Mouse (Mus musculus): ENCODE measurements around the gene Mreg. TPM values are rescaled to one million over a fixed set of nuclear protein-coding genes. Genes with fewer than 3 reads are reported as not detected.
A peak's percentile ranks its signal among the peaks of the same experiment; 100 is the strongest.
"Not testable (repeated sequence)": the region's sequence is repeated elsewhere in the genome, so short reads cannot be mapped to it uniquely, and the experiment has no call there.

The Mreg gene
- 2.7 and 3.3 TPM in 2 replicates for polyA plus RNA-seq (2015; fragmentation: Nextera tagmentation; extraction: Ambion mirVana)

GRCm38 (mm10) chr1:72211701-72212699, at the start of gene Mreg:
Mreg (minus strand) TSS chr1:72212307.
- peaks cover 3% of the 10 kb centered on the region; the same call in 1 of the 2 replicates for H3K27me3 ChIP-seq (ENCODE audit: control insufficient read depth, insufficient read depth, low read depth, low read length)
- peak; percentile 88 for ATAC-seq (ENCODE audit: low read depth)
- no peaks in the 10 kb centered on the region for H3K36me3 ChIP-seq (ENCODE audit: control insufficient read depth, insufficient read depth, low read length)
- no peak within 1 kb of the TSS for H3K27ac ChIP-seq (ENCODE audit: low read length)
- peak within 1 kb of the TSS; percentile 74 for H3K9ac ChIP-seq (ENCODE audit: low read length)
- under 1% methylated on average over 73 of the region's 89 CpGs for WGBS
- peak within 1 kb of the TSS; percentile 78 for H3K4me3 ChIP-seq (ENCODE audit: low read length)
- peak within 1 kb of the TSS; percentile 100 for H3K4me2 ChIP-seq (ENCODE audit: low read depth, low read length)
- H3K9me3 ChIP-seq (ENCODE audit: control insufficient read depth, low read length): no peaks in the 10 kb centered on the region
- H3K4me1 ChIP-seq (replicated peaks; ENCODE audit: control insufficient read depth, insufficient read depth, low read length): peaks cover 6% of the 10 kb centered on the region; the same call in 1 of the 2 replicates

DNA sequence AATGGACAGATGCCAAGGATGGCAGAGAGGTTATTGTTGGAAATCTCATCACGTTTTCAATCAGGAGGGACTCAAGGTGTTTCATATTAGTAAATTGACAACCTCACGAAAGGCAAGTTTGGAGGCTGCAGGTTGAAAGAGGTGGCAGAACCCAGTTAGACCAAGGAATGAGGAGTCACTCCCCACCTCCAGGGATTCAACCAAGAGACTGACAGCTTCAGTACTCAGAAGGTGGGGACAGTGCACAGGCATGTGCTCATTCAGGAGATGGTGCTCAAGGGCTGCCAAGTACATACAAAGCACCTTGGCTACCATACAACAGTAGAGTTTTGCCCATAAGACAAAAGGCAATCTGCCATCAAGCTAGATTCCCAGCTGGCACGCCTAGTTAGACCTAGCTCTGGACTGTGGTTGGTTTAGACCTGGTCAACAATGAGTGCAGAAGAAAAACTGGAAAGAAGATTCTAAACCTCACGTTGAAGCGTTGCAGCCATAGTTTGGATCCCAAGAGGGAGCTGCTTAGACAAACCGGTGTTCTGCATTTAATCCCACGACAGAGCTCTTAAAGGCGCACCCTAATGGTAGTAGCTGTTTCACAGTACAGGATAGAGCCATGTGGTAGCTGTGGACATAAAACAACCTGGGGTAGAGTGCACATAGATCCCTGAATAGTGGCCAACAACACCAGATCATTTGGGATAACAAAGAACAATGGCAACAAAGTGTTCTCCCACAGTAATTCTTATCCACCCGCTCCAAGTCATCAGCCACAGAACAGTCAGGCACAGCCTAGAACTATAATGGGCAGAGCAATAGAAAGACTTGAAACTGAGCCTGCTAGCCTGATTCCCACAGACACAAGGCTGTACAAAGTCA, 44.5 kb upstream of the Mreg start:
- no peak overlapping the region for H3K4me3 ChIP-seq (ENCODE audit: low read length)
- 75% methylated on average over 9 of the region's 9 CpGs for WGBS
- H3K4me2 ChIP-seq (ENCODE audit: low read depth, low read length): no peak overlapping the region
- peaks cover 11% of the 10 kb centered on the region for H3K4me1 ChIP-seq (replicated peaks; ENCODE audit: control insufficient read depth, insufficient read depth, low read length)
- H3K9me3 ChIP-seq (ENCODE audit: control insufficient read depth, low read length): no peaks in the 10 kb centered on the region
- no peak for ATAC-seq (ENCODE audit: low read depth)
- no peak overlapping the region for H3K27ac ChIP-seq (ENCODE audit: low read length)
- H3K36me3 ChIP-seq (ENCODE audit: control insufficient read depth, insufficient read depth, low read length): no peaks in the 10 kb centered on the region
- no peaks in the 10 kb centered on the region for H3K27me3 ChIP-seq (ENCODE audit: control insufficient read depth, insufficient read depth, low read depth, low read length)
- no peak overlapping the region for H3K9ac ChIP-seq (ENCODE audit: low read length)

GRCm38 (mm10) chr1:72255854-72256175, 43.7 kb upstream of the Mreg start:
- Histone ChIP-seq H3K27ac (ENCODE audit: low read length) (peak overlapping the region; percentile 84), H3K27me3 (ENCODE audit: control insufficient read depth, insufficient read depth, low read depth, low read length) (no peaks in the 10 kb centered on the region), H3K4me1 (replicated peaks; ENCODE audit: control insufficient read depth, insufficient read depth, low read length) (peaks cover 11% of the 10 kb centered on the region), H3K4me2 (ENCODE audit: low read depth, low read length) (peak overlapping the region; percentile 73), H3K9me3 (ENCODE audit: control insufficient read depth, low read length) (no peaks in the 10 kb centered on the region), H3K4me3 (ENCODE audit: low read length) (no peak overlapping the region), H3K9ac (ENCODE audit: low read length) (peak overlapping the region; percentile 38; the same call in 1 of the 2 replicates), H3K36me3 (ENCODE audit: control insufficient read depth, insufficient read depth, low read length) (no peaks in the 10 kb centered on the region)
- no peak for ATAC-seq (ENCODE audit: low read depth)
- 26% methylated on average over 11 of the region's 11 CpGs for WGBS

GRCm38 (mm10) chr1:72255062-72255853, 43.2 kb upstream of the Mreg start:
- H3K4me1 ChIP-seq (replicated peaks; ENCODE audit: control insufficient read depth, insufficient read depth, low read length): peaks cover 11% of the 10 kb centered on the region
- peak overlapping the region; percentile 38; the same call in 1 of the 2 replicates for H3K9ac ChIP-seq (ENCODE audit: low read length)
- ATAC-seq (ENCODE audit: low read depth): peak; percentile 86
- H3K4me3 ChIP-seq (ENCODE audit: low read length): peak overlapping the region; percentile 56
- H3K9me3 ChIP-seq (ENCODE audit: control insufficient read depth, low read length): no peaks in the 10 kb centered on the region
- H3K27me3 ChIP-seq (ENCODE audit: control insufficient read depth, insufficient read depth, low read depth, low read length): no peaks in the 10 kb centered on the region
- H3K27ac ChIP-seq (ENCODE audit: low read length): peak overlapping the region; percentile 84
- peak overlapping the region; percentile 73 for H3K4me2 ChIP-seq (ENCODE audit: low read depth, low read length)
- no peaks in the 10 kb centered on the region for H3K36me3 ChIP-seq (ENCODE audit: control insufficient read depth, insufficient read depth, low read length)
- 3% methylated on average over 15 of the region's 15 CpGs for WGBS

DNA sequence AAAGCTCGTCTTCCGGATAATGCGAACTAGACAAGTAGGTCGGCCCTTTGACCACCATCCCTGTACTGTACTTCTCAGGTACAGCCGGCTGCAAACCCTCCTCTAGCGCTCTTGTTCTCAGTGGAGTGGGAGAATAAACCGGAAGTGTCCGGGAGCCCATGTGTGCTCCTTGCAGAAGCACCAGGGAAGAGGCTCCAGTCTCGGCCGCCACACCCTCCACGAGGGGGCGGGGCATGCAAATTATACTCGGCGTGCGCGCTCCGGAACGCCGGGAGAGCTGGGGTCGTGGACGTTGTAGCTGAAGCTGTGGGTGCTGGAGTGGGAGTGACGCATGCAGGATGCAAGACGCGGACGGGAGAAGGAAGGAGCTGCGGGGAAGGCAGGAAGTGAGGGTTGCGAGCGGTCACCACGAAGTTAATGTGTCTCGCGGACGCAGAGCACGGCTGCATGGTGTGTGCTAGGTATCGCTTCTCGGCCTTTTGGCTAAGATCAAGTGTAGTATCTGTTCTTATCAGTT, 42.5 kb upstream of the Mreg start:
- Histone ChIP-seq H3K4me1 (replicated peaks; ENCODE audit: control insufficient read depth, insufficient read depth, low read length) (peaks cover 11% of the 10 kb centered on the region), H3K27me3 (ENCODE audit: control insufficient read depth, insufficient read depth, low read depth, low read length) (no peaks in the 10 kb centered on the region), H3K4me2 (ENCODE audit: low read depth, low read length) (peak overlapping the region; percentile 73), H3K4me3 (ENCODE audit: low read length) (peak overlapping the region; percentile 56), H3K9ac (ENCODE audit: low read length) (peak overlapping the region; percentile 65), H3K36me3 (ENCODE audit: control insufficient read depth, insufficient read depth, low read length) (no peaks in the 10 kb centered on the region), H3K27ac (ENCODE audit: low read length) (peak overlapping the region; percentile 82), H3K9me3 (ENCODE audit: control insufficient read depth, low read length) (no peaks in the 10 kb centered on the region)
- WGBS: 0% methylated on average over 35 of the region's 35 CpGs
- peak; percentile 92 for ATAC-seq (ENCODE audit: low read depth)

GRCm38 (mm10) chr1:72253881-72254491, 41.9 kb upstream of the Mreg start:
- no peaks in the 10 kb centered on the region for H3K36me3 ChIP-seq (ENCODE audit: control insufficient read depth, insufficient read depth, low read length)
- peak overlapping the region; percentile 65 for H3K9ac ChIP-seq (ENCODE audit: low read length)
- no peak overlapping the region; the same call in 1 of the 2 replicates for H3K27ac ChIP-seq (ENCODE audit: low read length)
- H3K9me3 ChIP-seq (ENCODE audit: control insufficient read depth, low read length): no peaks in the 10 kb centered on the region
- H3K4me3 ChIP-seq (ENCODE audit: low read length): peak overlapping the region; percentile 56
- no peaks in the 10 kb centered on the region for H3K27me3 ChIP-seq (ENCODE audit: control insufficient read depth, insufficient read depth, low read depth, low read length)
- peak; percentile 18; the same call in 1 of the 2 replicates for ATAC-seq (ENCODE audit: low read depth)
- peak overlapping the region; percentile 73 for H3K4me2 ChIP-seq (ENCODE audit: low read depth, low read length)
- 22% methylated on average over 11 of the region's 11 CpGs for WGBS
- H3K4me1 ChIP-seq (replicated peaks; ENCODE audit: control insufficient read depth, insufficient read depth, low read length): peaks cover 11% of the 10 kb centered on the region

DNA sequence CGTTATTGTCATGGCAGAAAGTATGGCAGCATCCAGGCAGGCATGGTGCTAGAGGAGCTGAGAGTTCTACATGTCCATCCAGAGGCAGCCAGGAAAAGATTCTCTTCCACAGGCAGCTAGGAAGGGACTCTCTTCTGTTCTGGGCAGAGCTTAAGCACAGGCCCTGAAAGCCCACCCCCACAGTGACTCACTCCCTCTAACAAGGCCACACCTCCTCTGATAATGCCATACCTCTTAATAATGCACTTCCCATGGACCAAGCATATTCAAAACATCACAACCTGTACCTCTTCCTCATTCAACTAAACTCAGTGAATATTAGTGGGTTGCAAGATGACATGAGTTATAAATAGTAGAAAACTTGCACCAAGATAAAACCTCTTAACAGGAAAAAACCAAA, 39.7 kb upstream of the Mreg start:
- Histone ChIP-seq H3K4me1 (replicated peaks; ENCODE audit: control insufficient read depth, insufficient read depth, low read length) (peaks cover 11% of the 10 kb centered on the region), H3K9me3 (ENCODE audit: control insufficient read depth, low read length) (no peaks in the 10 kb centered on the region), H3K9ac (ENCODE audit: low read length) (no peak overlapping the region), H3K4me3 (ENCODE audit: low read length) (no peak overlapping the region), H3K27ac (ENCODE audit: low read length) (no peak overlapping the region), H3K4me2 (ENCODE audit: low read depth, low read length) (no peak overlapping the region), H3K27me3 (ENCODE audit: control insufficient read depth, insufficient read depth, low read depth, low read length) (no peaks in the 10 kb centered on the region), H3K36me3 (ENCODE audit: control insufficient read depth, insufficient read depth, low read length) (no peaks in the 10 kb centered on the region)
- 90% methylated on average over 1 of the region's 1 CpGs for WGBS
- ATAC-seq (ENCODE audit: low read depth): no peak

DNA sequence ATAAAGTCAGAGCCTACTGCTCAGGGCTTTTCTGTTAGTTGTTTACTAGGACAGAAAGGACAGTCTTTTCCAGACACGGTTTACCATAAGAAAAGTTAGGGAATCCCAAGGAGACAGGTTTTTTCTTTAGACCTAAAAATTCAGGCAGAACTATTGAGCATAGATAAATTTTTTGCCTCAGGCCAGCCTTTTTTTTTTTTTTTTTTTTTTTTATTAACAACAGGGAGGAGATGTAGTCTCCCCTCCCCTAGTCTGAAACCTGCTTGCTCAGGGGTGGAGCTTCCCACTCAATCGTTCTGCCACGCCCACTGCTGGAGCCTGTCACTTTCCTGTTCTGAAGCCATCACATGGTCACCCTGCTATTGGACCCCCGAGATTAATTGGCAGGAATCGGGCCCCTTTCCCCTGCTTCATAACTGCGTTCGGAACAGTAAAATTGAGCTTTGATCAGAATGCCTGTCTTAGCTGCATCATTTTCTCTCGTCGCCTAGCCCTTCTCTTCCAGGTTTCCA, 36.2 kb upstream of the Mreg start:
- ATAC-seq (ENCODE audit: low read depth); H3K4me1 ChIP-seq (replicated peaks; ENCODE audit: control insufficient read depth, insufficient read depth, low read length); H3K36me3 ChIP-seq (ENCODE audit: control insufficient read depth, insufficient read depth, low read length); H3K27me3 ChIP-seq (ENCODE audit: control insufficient read depth, insufficient read depth, low read depth, low read length); H3K9me3 ChIP-seq (ENCODE audit: control insufficient read depth, low read length); H3K4me3 ChIP-seq (ENCODE audit: low read length); H3K27ac ChIP-seq (ENCODE audit: low read length); H3K4me2 ChIP-seq (ENCODE audit: low read depth, low read length); H3K9ac ChIP-seq (ENCODE audit: low read length): not testable (repeated sequence)
- WGBS: 46% methylated on average over 9 of the region's 9 CpGs
